Mouse (Mus musculus) heart, embryonic 16.5 days (tissue): ENCODE data around the gene Pus7. TPM values are rescaled to one million over a fixed set of nuclear protein-coding genes. Genes with fewer than 3 reads are reported as not detected.
"Not testable (repeated sequence)": the region's sequence is repeated elsewhere in the genome, so short reads cannot be mapped to it uniquely, and the experiment has no call there.

Source experiments
- ATAC-seq: fragments of 200-750 bp; cut with Nextera tagmentation; replicated peaks from 2 replicates; pipeline ENCODE4 v1.8.0; 2017; ENCODE audit warnings: moderate number of reproducible peaks; ENCODE audit not compliant: insufficient read depth, low FRiP score; ENCODE audit errors: extremely low read depth
- H3K27ac ChIP-seq: fragments of 300-500 bp; sonication (generic); 2 replicates; pipeline ENCODE4 v1.5.1; 2014; ENCODE audit warnings: mild to moderate bottlenecking, low read length, control low read depth, moderate library complexity
- H3K27me3 ChIP-seq: fragments of 300-500 bp; sonication (generic); 2 replicates; pipeline ENCODE4 v1.6.1; 2014; ENCODE audit warnings: low read length, mixed read lengths; ENCODE audit not compliant: control insufficient read depth, insufficient read depth
- H3K36me3 ChIP-seq: fragments of 300-500 bp; sonication (generic); 2 replicates; pipeline ENCODE4 v1.6.1; 2014; ENCODE audit not compliant: control insufficient read depth, insufficient read depth
- H3K4me1 ChIP-seq: fragments of 300-500 bp; sonication (generic); 2 replicates; pipeline ENCODE4 v1.6.1; 2014; ENCODE audit warnings: low read length, mixed read lengths; ENCODE audit not compliant: control insufficient read depth, insufficient read depth
- H3K4me2 ChIP-seq: fragments of 300-500 bp; sonication (generic); 2 replicates; pipeline ENCODE4 v1.6.1; 2014; ENCODE audit warnings: low read depth, mild to moderate bottlenecking, control low read depth, low read length
- H3K4me3 ChIP-seq: fragments of 300-500 bp; sonication (generic); 2 replicates; pipeline ENCODE4 v1.5.1; 2014; ENCODE audit warnings: mild to moderate bottlenecking, control low read depth, low read length
- H3K9ac ChIP-seq: fragments of 300-500 bp; sonication (generic); 2 replicates; pipeline ENCODE4 v1.6.1; 2014; ENCODE audit warnings: low read length, control low read depth
- H3K9me3 ChIP-seq: fragments of 300-500 bp; sonication (generic); replicated peaks from 2 replicates; pipeline ENCODE4 v1.6.1; 2016; ENCODE audit warnings: low read length; ENCODE audit not compliant: control insufficient read depth
- WGBS: fragments of 180-500 bp; shearing (Covaris S2); extraction: QIAGEN DNeasy Blood & Tissue Kit; methylation state at CpG from one replicate; pipeline ENCODE4 v1.1.7; 2014; 5-methylcytosine and 5-hydroxymethylcytosine counted together
- polyA plus RNA-seq: library from polyadenylated mRNA; unstranded; fragments of >200 nt; fragmentation: Nextera tagmentation; extraction: Ambion mirVana; gene quantifications from 2 replicates; pipeline ENCODE4 v1.2.1, GENCODE M21; 2015

Gene Pus7
- polyA plus RNA-seq, 1 experiment from 2014 or later = 24.7 TPM

- peaks cover 44% of the 10 kb centered on the region for H3K9me3 ChIP-seq
These were observed 76.6 kb downstream of the Pus7 start for GRCm38 (mm10) chr5:23706601-23707597.

GRCm38 (mm10) chr5:23697457-23697856 lies 86.1 kb downstream of the Pus7 start:
- WGBS = 97% methylated on average over 1 of the region's 1 CpGs
- H3K27ac ChIP-seq = no peak overlapping the region
- no peak for ATAC-seq

More at GRCm38 (mm10) chr5:23706601-23707597, 76.6 kb downstream of the Pus7 start:
- WGBS = 96% methylated on average over 31 of the region's 34 CpGs
- H3K27ac ChIP-seq, H3K4me2 ChIP-seq, H3K9ac ChIP-seq, H3K27me3 ChIP-seq, H3K4me3 ChIP-seq, ATAC-seq, H3K4me1 ChIP-seq: not testable (repeated sequence)
- peaks cover 61% of the 10 kb centered on the region for H3K36me3 ChIP-seq

More at GRCm38 (mm10) chr5:23697457-23697856, 86.1 kb downstream of the Pus7 start:
- Histone ChIP-seq H3K9ac (no peak overlapping the region), H3K4me1 (no peaks in the 10 kb centered on the region), H3K4me3 (no peak overlapping the region), H3K9me3 (peaks cover 11% of the 10 kb centered on the region), H3K36me3 (peaks cover 20% of the 10 kb centered on the region), H3K27me3 (no peaks in the 10 kb centered on the region), H3K4me2 (no peak overlapping the region)

Other genes with a start within 250 kb of the Pus7 start
- gene Srpk2, start 99.1 kb downstream of the Pus7 start, polyA plus RNA-seq = 40.1 and 40.8 TPM in 2 replicates
- 24.8 and 27.3 TPM in 2 replicates for gene Rint1, start 4.0 kb upstream of the Pus7 start, polyA plus RNA-seq
- gene Tomm7, start 60.5 kb upstream of the Pus7 start, polyA plus RNA-seq = 85.5 and 93.8 TPM in 2 replicates
- gene Fam126a, start 247.0 kb upstream of the Pus7 start, polyA plus RNA-seq = 34.1 and 35.0 TPM in 2 replicates